Mouse (Mus musculus): Measurements from ENCODE around the gene Zfp36. TPM values are rescaled to one million over a fixed set of nuclear protein-coding genes. Genes with fewer than 3 reads are reported as not detected.
"Not testable (repeated sequence)": the region's sequence is repeated elsewhere in the genome, so short reads cannot be mapped to it uniquely, and the experiment has no call there.

The Zfp36 gene
- polyA plus RNA-seq, 1 experiment from 2014 or later, result 18.5 TPM

DNA sequence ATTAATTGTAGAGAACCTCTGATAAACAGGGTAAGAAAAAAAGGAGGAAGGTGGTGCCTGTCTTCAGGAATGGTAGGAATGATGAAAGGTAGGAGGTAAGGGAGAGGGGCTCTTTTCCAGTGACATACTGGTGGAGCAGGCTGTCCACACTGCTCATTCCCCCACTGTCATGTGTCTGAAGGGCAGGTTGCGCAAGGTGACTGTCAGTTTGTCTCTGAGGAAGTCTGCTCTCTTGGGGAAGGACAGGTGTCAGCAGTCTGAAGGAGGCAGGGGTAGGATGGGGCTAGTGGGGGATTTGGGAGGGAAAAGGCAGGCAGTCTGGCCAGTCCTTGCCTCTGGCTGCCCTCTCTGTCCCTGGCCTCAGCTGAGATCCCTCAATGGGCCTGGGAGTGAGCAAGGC lies 21.0 kb upstream of the Zfp36 start:
- Histone ChIP-seq H3K27me3 (ENCODE audit: control insufficient read depth, insufficient read depth, low read length) (no peaks in the 10 kb centered on the region), H3K9me3 (replicated peaks; ENCODE audit: control insufficient read depth, low read length) (no peaks in the 10 kb centered on the region), H3K36me3 (ENCODE audit: control insufficient read depth, insufficient read depth) (peaks cover 80% of the 10 kb centered on the region), H3K4me1 (ENCODE audit: control insufficient read depth, insufficient read depth, low read length) (no peaks in the 10 kb centered on the region), H3K27ac (ENCODE audit: low read length) (no peak overlapping the region), H3K9ac (ENCODE audit: low read length) (no peak overlapping the region), H3K4me2 (ENCODE audit: low read depth, low read length) (no peak overlapping the region), H3K4me3 (ENCODE audit: low read length) (no peak overlapping the region)
- 91% methylated on average over 1 of the region's 1 CpGs for WGBS
- no peak for ATAC-seq (replicated peaks; ENCODE audit: extremely low read depth, insufficient read depth, low FRiP score)

- WGBS, result 88% methylated on average over 10 of the region's 10 CpGs
- Histone ChIP-seq H3K27ac (ENCODE audit: low read length) (no peak overlapping the region), H3K4me1 (ENCODE audit: control insufficient read depth, insufficient read depth, low read length) (peaks cover 3% of the 10 kb centered on the region), H3K36me3 (ENCODE audit: control insufficient read depth, insufficient read depth) (peaks cover 72% of the 10 kb centered on the region), H3K4me2 (ENCODE audit: low read depth, low read length) (no peak overlapping the region), H3K27me3 (ENCODE audit: control insufficient read depth, insufficient read depth, low read length) (no peaks in the 10 kb centered on the region), H3K4me3 (ENCODE audit: low read length) (no peak overlapping the region), H3K9me3 (replicated peaks; ENCODE audit: control insufficient read depth, low read length) (no peaks in the 10 kb centered on the region), H3K9ac (ENCODE audit: low read length) (no peak overlapping the region)
- ATAC-seq (replicated peaks; ENCODE audit: extremely low read depth, insufficient read depth, low FRiP score), result no peak
Measured at GRCm38 (mm10) chr7:28398696-28399340, 18.8 kb upstream of the Zfp36 start.

GRCm38 (mm10) chr7:28398000-28398399 lies 17.9 kb upstream of the Zfp36 start:
- Histone ChIP-seq H3K4me3 (ENCODE audit: low read length) (no peak overlapping the region), H3K4me2 (ENCODE audit: low read depth, low read length) (no peak overlapping the region), H3K4me1 (ENCODE audit: control insufficient read depth, insufficient read depth, low read length) (peaks cover 8% of the 10 kb centered on the region), H3K27ac (ENCODE audit: low read length) (no peak overlapping the region), H3K27me3 (ENCODE audit: control insufficient read depth, insufficient read depth, low read length) (no peaks in the 10 kb centered on the region), H3K36me3 (ENCODE audit: control insufficient read depth, insufficient read depth) (peaks cover 64% of the 10 kb centered on the region), H3K9me3 (replicated peaks; ENCODE audit: control insufficient read depth, low read length) (no peaks in the 10 kb centered on the region), H3K9ac (ENCODE audit: low read length) (no peak overlapping the region)
- no peak for ATAC-seq (replicated peaks; ENCODE audit: extremely low read depth, insufficient read depth, low FRiP score)
- WGBS, result 65% methylated on average over 3 of the region's 3 CpGs

DNA sequence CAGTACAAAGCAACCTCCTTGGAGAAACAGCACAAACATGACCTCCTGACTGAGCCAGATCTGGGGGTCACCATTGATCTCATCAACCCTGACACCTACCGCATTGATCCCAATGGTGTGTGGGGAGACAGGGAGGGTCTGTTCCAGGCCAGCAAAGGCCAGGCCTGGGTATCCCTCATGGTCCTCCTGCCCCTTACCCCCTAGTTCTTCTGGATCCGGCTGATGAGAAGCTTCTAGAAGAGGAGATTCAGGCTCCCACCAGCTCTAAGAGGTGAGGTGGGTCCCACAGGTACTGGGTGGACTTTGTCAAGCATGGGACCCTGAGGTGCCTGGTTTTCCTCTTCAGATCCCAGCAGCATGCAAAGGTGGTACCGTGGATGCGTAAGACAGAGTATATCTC lies 15.4 kb upstream of the Zfp36 start:
- H3K27me3 ChIP-seq (ENCODE audit: control insufficient read depth, insufficient read depth, low read length), result no peaks in the 10 kb centered on the region
- no peak for ATAC-seq (replicated peaks; ENCODE audit: extremely low read depth, insufficient read depth, low FRiP score)
- H3K27ac ChIP-seq (ENCODE audit: low read length), result no peak overlapping the region
- H3K4me3 ChIP-seq (ENCODE audit: low read length), result no peak overlapping the region
- no peak overlapping the region for H3K9ac ChIP-seq (ENCODE audit: low read length)
- H3K36me3 ChIP-seq (ENCODE audit: control insufficient read depth, insufficient read depth), result peaks cover 46% of the 10 kb centered on the region
- H3K4me1 ChIP-seq (ENCODE audit: control insufficient read depth, insufficient read depth, low read length), result peaks cover 15% of the 10 kb centered on the region
- H3K9me3 ChIP-seq (replicated peaks; ENCODE audit: control insufficient read depth, low read length), result no peaks in the 10 kb centered on the region
- WGBS, result 93% methylated on average over 4 of the region's 4 CpGs
- H3K4me2 ChIP-seq (ENCODE audit: low read depth, low read length), result no peak overlapping the region

- H3K27ac ChIP-seq (ENCODE audit: low read length), result peak overlapping the region; percentile 76
- no peaks in the 10 kb centered on the region for H3K9me3 ChIP-seq (replicated peaks; ENCODE audit: control insufficient read depth, low read length)
- ATAC-seq (replicated peaks; ENCODE audit: extremely low read depth, insufficient read depth, low FRiP score), result no peak
- H3K4me3 ChIP-seq (ENCODE audit: low read length), result peak overlapping the region; percentile 98
- 5% methylated on average over 22 of the region's 22 CpGs for WGBS
- peak overlapping the region; percentile 95 for H3K4me2 ChIP-seq (ENCODE audit: low read depth, low read length)
- peaks cover 15% of the 10 kb centered on the region for H3K4me1 ChIP-seq (ENCODE audit: control insufficient read depth, insufficient read depth, low read length)
- H3K9ac ChIP-seq (ENCODE audit: low read length), result peak overlapping the region; percentile 94
- peaks cover 46% of the 10 kb centered on the region for H3K36me3 ChIP-seq (ENCODE audit: control insufficient read depth, insufficient read depth)
- H3K27me3 ChIP-seq (ENCODE audit: control insufficient read depth, insufficient read depth, low read length), result no peaks in the 10 kb centered on the region
Measured at GRCm38 (mm10) chr7:28393272-28393951, 13.4 kb upstream of the Zfp36 start.

DNA sequence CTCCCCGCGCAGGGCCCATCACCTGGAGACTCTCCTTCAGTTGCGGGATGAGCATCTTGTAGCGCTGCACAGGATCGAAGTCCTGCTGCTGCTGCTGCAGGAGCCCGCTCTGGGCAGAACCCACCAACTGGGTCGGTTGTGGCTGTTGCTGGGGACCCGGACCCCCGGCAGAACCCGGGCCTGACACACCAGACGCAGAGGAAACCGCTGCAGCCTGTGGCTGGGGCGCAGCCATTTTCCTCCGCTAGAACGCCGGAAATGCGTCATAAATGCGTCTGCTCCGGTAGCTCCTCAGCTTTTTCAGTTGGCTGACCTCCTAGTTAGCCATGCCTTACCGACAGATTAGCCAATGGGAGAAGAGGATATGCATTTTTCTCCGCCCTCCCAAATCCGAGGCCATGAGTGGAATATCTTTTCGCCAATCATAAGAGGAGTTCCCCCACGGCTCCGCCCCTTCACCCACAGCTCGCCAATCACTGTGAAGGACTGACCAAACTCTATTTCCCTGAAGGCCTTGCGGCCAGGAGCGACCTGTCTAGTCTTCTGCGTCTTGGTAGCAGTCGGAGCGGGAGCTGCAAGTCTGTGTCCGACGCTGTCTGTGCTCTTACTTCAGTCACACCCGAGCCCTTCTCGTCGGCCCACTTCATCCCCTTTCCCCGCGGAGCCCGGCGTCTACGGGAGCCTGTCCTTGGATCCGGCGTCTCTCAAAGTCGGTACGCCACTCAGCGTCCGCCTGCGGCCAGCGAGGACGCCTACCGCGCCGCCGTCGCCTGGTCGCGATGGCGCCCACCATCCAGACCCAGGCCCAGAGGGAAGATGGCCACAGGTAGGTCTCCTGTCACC lies 12.6 kb upstream of the Zfp36 start, which contains the start of the genes Med29 and Paf1:
TSS of gene Med29 (minus strand) at position 280 of the 843 bp plus-strand sequence.
TSS of gene Paf1 (plus strand) at position 523 of the 843 bp plus-strand sequence.
- Histone ChIP-seq H3K4me3 (ENCODE audit: low read length) (peak within 1 kb of the TSS; percentile 98), H3K9ac (ENCODE audit: low read length) (peak within 1 kb of the TSS; percentile 94), H3K4me1 (ENCODE audit: control insufficient read depth, insufficient read depth, low read length) (peaks cover 15% of the 10 kb centered on the region), H3K4me2 (ENCODE audit: low read depth, low read length) (peak within 1 kb of the TSS; percentile 95), H3K36me3 (ENCODE audit: control insufficient read depth, insufficient read depth) (peaks cover 45% of the 10 kb centered on the region), H3K27ac (ENCODE audit: low read length) (peak within 1 kb of the TSS; percentile 76), H3K27me3 (ENCODE audit: control insufficient read depth, insufficient read depth, low read length) (no peaks in the 10 kb centered on the region), H3K9me3 (replicated peaks; ENCODE audit: control insufficient read depth, low read length) (no peaks in the 10 kb centered on the region)
- under 1% methylated on average over 58 of the region's 58 CpGs for WGBS
- ATAC-seq (replicated peaks; ENCODE audit: extremely low read depth, insufficient read depth, low FRiP score), result peak; percentile 97

- H3K4me3 ChIP-seq (ENCODE audit: low read length), result no peak overlapping the region
- no peak overlapping the region for H3K27ac ChIP-seq (ENCODE audit: low read length)
- no peak overlapping the region for H3K4me2 ChIP-seq (ENCODE audit: low read depth, low read length)
- no peak for ATAC-seq (replicated peaks; ENCODE audit: extremely low read depth, insufficient read depth, low FRiP score)
- peaks cover 18% of the 10 kb centered on the region for H3K4me1 ChIP-seq (ENCODE audit: control insufficient read depth, insufficient read depth, low read length)
- H3K9me3 ChIP-seq (replicated peaks; ENCODE audit: control insufficient read depth, low read length), result no peaks in the 10 kb centered on the region
- no peaks in the 10 kb centered on the region for H3K27me3 ChIP-seq (ENCODE audit: control insufficient read depth, insufficient read depth, low read length)
- 94% methylated on average over 3 of the region's 3 CpGs for WGBS
- H3K36me3 ChIP-seq (ENCODE audit: control insufficient read depth, insufficient read depth), result peaks cover 37% of the 10 kb centered on the region
- H3K9ac ChIP-seq (ENCODE audit: low read length), result no peak overlapping the region
Measured at GRCm38 (mm10) chr7:28390331-28390730, 10.3 kb upstream of the Zfp36 start.

DNA sequence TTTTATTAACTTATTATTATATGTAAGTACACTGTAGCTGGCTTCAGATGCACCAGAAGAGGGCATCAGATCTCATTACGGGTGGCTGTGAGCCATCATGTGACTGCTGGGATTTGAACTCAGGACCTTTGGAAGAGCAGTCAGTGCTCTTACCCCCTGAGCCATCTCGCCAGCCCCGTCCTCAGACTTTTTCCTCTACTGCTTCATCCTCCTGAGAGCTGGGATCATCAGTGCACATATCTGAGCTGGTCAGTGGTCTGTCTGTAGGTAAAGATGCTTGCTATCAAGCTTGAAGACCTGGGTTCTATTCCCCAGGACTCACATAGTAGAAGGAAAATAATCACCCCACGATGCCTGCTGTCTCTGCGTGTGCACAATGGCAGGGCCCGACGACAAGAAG lies 7.3 kb upstream of the Zfp36 start:
- not testable (repeated sequence) for H3K9me3 ChIP-seq (replicated peaks; ENCODE audit: control insufficient read depth, low read length); H3K27me3 ChIP-seq (ENCODE audit: control insufficient read depth, insufficient read depth, low read length); ATAC-seq (replicated peaks; ENCODE audit: extremely low read depth, insufficient read depth, low FRiP score); H3K27ac ChIP-seq (ENCODE audit: low read length); H3K9ac ChIP-seq (ENCODE audit: low read length); H3K4me3 ChIP-seq (ENCODE audit: low read length); H3K4me2 ChIP-seq (ENCODE audit: low read depth, low read length)
- Histone ChIP-seq H3K36me3 (ENCODE audit: control insufficient read depth, insufficient read depth) (peaks cover 29% of the 10 kb centered on the region), H3K4me1 (ENCODE audit: control insufficient read depth, insufficient read depth, low read length) (peaks cover 24% of the 10 kb centered on the region)
- WGBS, result 88% methylated on average over 7 of the region's 7 CpGs
